Comparison of ENCODE assay signal across 8 mouse cellular contexts in the genomic region with DNA sequence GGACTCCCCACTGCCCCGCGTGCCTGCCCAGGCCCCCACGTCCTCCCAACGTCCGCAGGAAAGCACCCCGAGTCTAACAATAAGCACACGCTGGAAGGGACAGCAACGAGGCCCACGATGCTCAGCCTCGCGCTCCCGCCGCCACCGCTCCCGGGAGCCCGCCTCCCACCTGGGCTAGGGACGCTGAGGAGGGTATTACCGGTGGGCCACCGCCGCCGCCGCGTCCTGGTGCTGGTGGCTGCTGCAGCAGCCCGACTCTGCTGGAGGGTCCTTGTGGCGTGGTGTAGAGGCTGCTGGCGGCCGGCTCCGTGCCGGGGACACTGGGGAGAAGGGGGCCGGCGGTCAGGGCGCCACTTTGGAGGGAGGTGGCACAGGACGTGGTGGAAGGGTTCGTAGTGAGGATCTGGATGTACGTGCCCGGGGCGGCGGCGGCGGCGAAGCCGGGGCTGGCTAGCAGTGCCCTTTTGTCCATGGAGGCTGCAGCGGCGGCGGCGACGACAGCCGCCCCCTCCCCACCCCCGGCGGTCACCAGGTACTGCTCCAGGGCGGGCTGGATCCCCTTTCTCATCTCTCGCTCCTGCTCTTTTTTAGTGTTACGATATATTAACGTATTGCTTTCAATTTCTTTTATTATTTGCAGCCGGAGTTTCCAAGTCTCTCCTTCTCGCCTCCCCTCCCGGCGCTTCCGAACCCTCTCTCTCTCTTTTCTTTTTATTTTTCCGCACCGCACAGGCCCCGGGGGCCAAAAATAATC. TPM values are rescaled to one million over a fixed set of nuclear protein-coding genes. Genes with fewer than 3 reads are reported as not detected.
DNase-seq lines count a peak whose midpoint lies in the region; ATAC-seq and TF ChIP-seq lines count a peak whose summit lies in the region.

No protein-coding gene starts in this region.

- 2% methylated on average over 61 of the region's 62 CpGs for WGBS in forebrain, embryonic 14.5 days
- under 1% methylated on average over 62 of the region's 62 CpGs for WGBS in hindbrain, embryonic 12.5 days
- under 1% methylated on average over 61 of the region's 62 CpGs for WGBS in small intestine, adult 2 months

- no peak for DNase-seq in ES-E14 (ENCODE audit: low read depth, low spot score)
- DNase-seq in forebrain, embryonic 14.5 days (ENCODE audit: low spot score): peak; percentile 45
- peak; percentile 19 for DNase-seq in left cerebral cortex, adult 11 months (ENCODE audit: low spot score)
- DNase-seq in lung, postnatal 4 days: peak; percentile 51

- H3K27ac ChIP-seq in ES-E14 (ENCODE audit: insufficient read depth, low read depth, low read length, poor library complexity, severe bottlenecking): peak overlapping the region; percentile 90
- H3K27ac ChIP-seq in bone marrow macrophage, adult 2 months (ENCODE audit: insufficient read depth, low read depth, low read length): peak overlapping the region; percentile 89
- peak overlapping the region; percentile 92 for H3K27ac ChIP-seq in forebrain, embryonic 14.5 days (ENCODE audit: low read depth, low read length)
- peak overlapping the region; percentile 96 for H3K27ac ChIP-seq in hindbrain, embryonic 12.5 days
- peak overlapping the region; percentile 72 for H3K27ac ChIP-seq in small intestine, adult 2 months (ENCODE audit: insufficient read depth, low read depth, low read length)

- TF ChIP-seq POLR2A in bone marrow macrophage, adult 2 months (IDR thresholded peaks at IDR 0.05; ENCODE audit: borderline replicate concordance, low read depth, low read length): no peak
- no peak for TF ChIP-seq POLR2A in small intestine, adult 2 months (IDR thresholded peaks at IDR 0.05; ENCODE audit: low read depth, low read length)

- no peaks in the 10 kb centered on the region for H3K36me3 ChIP-seq in ES-E14 (ENCODE audit: control insufficient read depth, insufficient read depth, low read length, poor library complexity, severe bottlenecking)
- no peaks in the 10 kb centered on the region for H3K36me3 ChIP-seq in forebrain, embryonic 14.5 days (ENCODE audit: control insufficient read depth, insufficient read depth, low read length)
- H3K36me3 ChIP-seq in hindbrain, embryonic 12.5 days: no peaks in the 10 kb centered on the region
- H3K36me3 ChIP-seq in small intestine, adult 2 months (ENCODE audit: control insufficient read depth, insufficient read depth, low read length): no peaks in the 10 kb centered on the region

- TF ChIP-seq CTCF in bone marrow macrophage, adult 2 months (IDR thresholded peaks at IDR 0.05; ENCODE audit: low read depth, low read length): no peak
- TF ChIP-seq CTCF in small intestine, adult 2 months (IDR thresholded peaks at IDR 0.05; ENCODE audit: extremely low read depth, insufficient read length, insufficient replicate concordance, low read depth, low read length): no peak

- H3K9ac ChIP-seq in ES-E14 (ENCODE audit: insufficient read depth, low read depth, low read length, poor library complexity, severe bottlenecking): peak overlapping the region; percentile 95
- peak overlapping the region; percentile 97 for H3K9ac ChIP-seq in forebrain, embryonic 14.5 days (ENCODE audit: low read length)
- peak overlapping the region; percentile 92 for H3K9ac ChIP-seq in hindbrain, embryonic 12.5 days

- ATAC-seq in forebrain, embryonic 14.5 days: peak; percentile 2
- ATAC-seq in hindbrain, embryonic 12.5 days (ENCODE audit: low FRiP score): peak; percentile 4
- no peak for ATAC-seq in inflammation-experienced regulatory T-cells, adult 6 months

- peak overlapping the region; percentile 89 to 97 for H3K4me3 ChIP-seq in ES-E14 (ENCODE audit: insufficient read depth in 1 of 2, low read depth in 1 of 2, low read length in 2 of 2, poor library complexity in 1 of 2, severe bottlenecking in 1 of 2)
- peak overlapping the region; percentile 95 for H3K4me3 ChIP-seq in bone marrow macrophage, adult 2 months (ENCODE audit: insufficient read depth, low read length)
- peak overlapping the region; percentile 95 for H3K4me3 ChIP-seq in forebrain, embryonic 14.5 days (ENCODE audit: low read depth, low read length)
- H3K4me3 ChIP-seq in hindbrain, embryonic 12.5 days: peak overlapping the region; percentile 68
- H3K4me3 ChIP-seq in small intestine, adult 2 months (ENCODE audit: low read depth, low read length): peak overlapping the region; percentile 95

- in situ Hi-C loops in ES-E14 (cut with MboI; ENCODE audit: low sequenced_read_pairs in 2 of 2, unreplicated experiment in 2 of 2): no loop called here

- H3K4me1 ChIP-seq in ES-E14 (ENCODE audit: control insufficient read depth in 2 of 2, insufficient read depth in 2 of 2, low read length in 2 of 2, poor library complexity in 1 of 2): peaks cover 0 to 4% of the 10 kb centered on the region in 2 experiments; a peak in 1 of 4 replicates
- H3K4me1 ChIP-seq in bone marrow macrophage, adult 2 months (ENCODE audit: control insufficient read depth, insufficient read depth, low read length): peaks cover 15% of the 10 kb centered on the region
- no peaks in the 10 kb centered on the region for H3K4me1 ChIP-seq in forebrain, embryonic 14.5 days (ENCODE audit: control insufficient read depth, insufficient read depth, low read length)
- H3K4me1 ChIP-seq in hindbrain, embryonic 12.5 days: peaks cover 13% of the 10 kb centered on the region
- H3K4me1 ChIP-seq in small intestine, adult 2 months (ENCODE audit: control insufficient read depth, insufficient read depth, insufficient read length, low read length): peaks cover 14% of the 10 kb centered on the region

- no peaks in the 10 kb centered on the region for H3K9me3 ChIP-seq in ES-E14 (ENCODE audit: control insufficient read depth, insufficient read depth, low read depth, low read length)
- H3K9me3 ChIP-seq in forebrain, embryonic 14.5 days (replicated peaks; ENCODE audit: control insufficient read depth, low read length): no peaks in the 10 kb centered on the region
- no peaks in the 10 kb centered on the region for H3K9me3 ChIP-seq in hindbrain, embryonic 12.5 days (replicated peaks)

- no peaks in the 10 kb centered on the region for H3K27me3 ChIP-seq in forebrain, embryonic 14.5 days (replicated peaks; ENCODE audit: control insufficient read depth, insufficient read depth, low read length)
- H3K27me3 ChIP-seq in hindbrain, embryonic 12.5 days: no peaks in the 10 kb centered on the region
- no peaks in the 10 kb centered on the region for H3K27me3 ChIP-seq in small intestine, adult 2 months (ENCODE audit: control insufficient read depth, insufficient read depth, low read length)

- H3K4me2 ChIP-seq in forebrain, embryonic 14.5 days (ENCODE audit: low read length): peak overlapping the region; percentile 97
- H3K4me2 ChIP-seq in hindbrain, embryonic 12.5 days (replicated peaks): peak overlapping the region; percentile 94

TF ChIP-seq in ES-E14, 5 proteins besides CTCF, POLR2A, EP300 and RAD21:
- TF ChIP-seq ZNF384 (IDR thresholded peaks at IDR 0.05; ENCODE audit: low read depth, low read length) (no peak), HCFC1 (IDR thresholded peaks at IDR 0.05; ENCODE audit: borderline replicate concordance, insufficient read depth, low read length) (no peak), ZC3H11A (IDR thresholded peaks at IDR 0.05; ENCODE audit: borderline replicate concordance, low read depth, low read length) (no peak), MAFK (IDR thresholded peaks at IDR 0.05; ENCODE audit: insufficient read depth, low read depth, low read length) (no peak), CHD2 (IDR thresholded peaks at IDR 0.05; ENCODE audit: low read depth, low read length) (no peak)

RNA-seq across cellular contexts. Expression of a gene that starts 0.6 kb away (rescaled TPM):
- total RNA-seq in ES-E14 (2012; rRNA removed): 12.5 and 15.5 TPM in 2 replicates
- polyA plus RNA-seq in bone marrow macrophage, adult 2 months (2012; ENCODE audit: insufficient read depth, insufficient read length, missing spikeins): 7.9 and 8.9 TPM in 2 replicates
- polyA plus RNA-seq in forebrain, embryonic 14.5 days (2014; fragmentation: Nextera tagmentation; extraction: Ambion mirVana): 6.3 and 6.5 TPM in 2 replicates
- 13.6 and 14.6 TPM in 2 replicates for polyA plus RNA-seq in hindbrain, embryonic 12.5 days (2016; fragmentation: Nextera tagmentation; extraction: Ambion mirVana)
- 1.3 and 3.4 TPM in 2 replicates for polyA plus RNA-seq in small intestine, adult 2 months (2012; rRNA removed)
- 1 to 10 TPM; 2.3 to 5.2 (median 2.9) TPM for polyA plus RNA-seq in inflammation-experienced regulatory T-cells, adult 6 months (2017; shearing (Covaris generic))
